Mouse (Mus musculus) monocyte, adult 2 months (primary cell): ENCODE data around the gene St3gal2.
"Not testable (repeated sequence)": the region's sequence is repeated elsewhere in the genome, so short reads cannot be mapped to it uniquely, and the experiment has no call there.

Experiments
- DNase-seq, 2 experiments: peaks; one replicate each; pipeline ENCODE4 v3.0.0; 2022; ENCODE audit warnings: low spot score in 2 of 2, low read depth in 1 of 2

The St3gal2 gene

GRCm38 (mm10) chr8:110990017-110990416 is 70.3 kb downstream of the St3gal2 start:
- no peak for DNase-seq

DNA sequence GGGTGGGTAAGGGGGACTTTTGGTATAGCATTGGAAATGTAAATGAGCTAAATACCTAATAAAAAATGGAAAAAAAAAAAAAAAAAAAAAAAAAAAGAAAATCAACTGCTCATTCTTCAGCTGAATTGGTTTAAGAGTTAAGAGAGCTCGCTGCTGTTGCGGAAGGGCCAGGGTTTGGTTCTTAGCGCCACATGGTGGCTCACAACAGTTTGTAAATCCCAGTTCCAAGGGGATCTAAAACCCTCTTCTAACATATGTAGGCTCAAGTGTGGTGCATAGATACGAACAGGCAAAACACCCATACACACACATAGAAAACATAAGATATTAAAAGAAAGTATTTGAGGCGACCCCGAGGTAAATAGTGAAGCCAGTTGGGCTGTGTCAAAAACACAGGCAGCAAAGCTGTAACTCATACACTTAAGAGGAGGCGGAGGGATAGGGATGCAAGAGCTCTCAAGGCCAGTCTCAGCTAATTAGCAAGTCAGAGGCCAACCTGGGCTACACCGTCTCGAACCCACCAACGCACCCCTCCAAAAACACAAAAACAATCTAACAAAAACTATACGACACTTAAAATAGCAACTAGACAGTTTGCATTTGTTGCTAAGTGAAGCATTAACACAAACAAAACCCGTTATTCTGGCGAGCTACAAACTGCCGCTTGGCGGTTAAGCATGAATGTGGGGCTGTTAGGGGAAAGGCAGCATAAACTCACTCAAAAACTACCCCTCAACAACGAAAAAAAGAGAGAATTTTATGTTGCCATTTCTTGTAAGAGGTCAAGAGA is 77.1 kb downstream of the St3gal2 start:
- DNase-seq: no peak

DNA sequence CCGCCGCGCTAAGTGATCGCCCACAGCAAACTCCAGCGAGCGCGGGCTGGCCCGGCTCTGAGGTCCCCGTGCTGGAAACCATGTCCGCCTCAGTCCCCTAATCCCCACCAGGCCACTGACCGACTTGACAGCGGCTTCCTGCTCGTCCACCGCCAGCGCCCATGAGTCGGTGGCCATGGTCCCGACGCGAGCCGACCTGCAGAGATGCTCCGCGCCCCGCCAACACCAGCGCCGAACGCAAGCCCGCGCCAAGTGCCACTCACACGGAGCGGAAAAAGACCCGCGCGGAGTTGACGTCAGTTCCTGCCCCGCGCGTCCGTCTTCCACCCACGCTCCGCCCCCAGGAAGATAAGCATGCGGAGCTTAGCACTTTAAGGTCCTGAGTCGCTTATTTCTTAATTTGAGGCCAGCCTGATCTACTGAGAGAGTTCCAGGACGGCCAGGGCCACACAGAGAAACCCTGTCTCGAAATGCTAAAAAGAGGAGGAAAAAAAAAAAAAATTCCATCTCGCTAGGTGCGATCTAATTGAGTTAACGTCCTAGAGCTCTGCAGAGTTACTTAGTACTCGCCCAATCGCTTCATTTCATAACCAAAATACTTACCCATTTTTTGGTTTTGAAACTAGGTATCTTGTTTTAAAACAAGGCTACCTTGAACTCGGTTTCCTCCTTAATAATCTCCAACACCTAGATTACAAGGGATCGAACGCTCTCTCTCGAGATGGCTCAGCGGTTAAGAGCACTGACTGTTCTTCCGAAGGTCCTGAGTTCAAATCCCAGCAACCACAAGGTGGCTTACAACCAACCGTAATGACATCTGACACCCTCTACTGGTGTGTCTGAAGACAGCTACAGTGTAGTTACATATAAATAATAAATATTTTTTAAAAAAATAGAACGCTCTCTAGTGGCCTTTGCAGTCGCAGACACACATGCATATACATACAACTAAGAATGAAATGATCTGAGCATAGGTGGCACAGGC is 78.1 kb downstream of the St3gal2 start, which contains the start of gene Ddx19a:
Gene Ddx19a, minus strand, starts transcription at position 254 of the 985 bp plus-strand sequence.
- peak; percentile 45 to 74 for DNase-seq

- DNase-seq: not testable (repeated sequence)
These were observed 90.7 kb downstream of the St3gal2 start for GRCm38 (mm10) chr8:111010230-111010991.
